8 mouse cellular contexts compared by ENCODE assay signal in the genomic region with DNA sequence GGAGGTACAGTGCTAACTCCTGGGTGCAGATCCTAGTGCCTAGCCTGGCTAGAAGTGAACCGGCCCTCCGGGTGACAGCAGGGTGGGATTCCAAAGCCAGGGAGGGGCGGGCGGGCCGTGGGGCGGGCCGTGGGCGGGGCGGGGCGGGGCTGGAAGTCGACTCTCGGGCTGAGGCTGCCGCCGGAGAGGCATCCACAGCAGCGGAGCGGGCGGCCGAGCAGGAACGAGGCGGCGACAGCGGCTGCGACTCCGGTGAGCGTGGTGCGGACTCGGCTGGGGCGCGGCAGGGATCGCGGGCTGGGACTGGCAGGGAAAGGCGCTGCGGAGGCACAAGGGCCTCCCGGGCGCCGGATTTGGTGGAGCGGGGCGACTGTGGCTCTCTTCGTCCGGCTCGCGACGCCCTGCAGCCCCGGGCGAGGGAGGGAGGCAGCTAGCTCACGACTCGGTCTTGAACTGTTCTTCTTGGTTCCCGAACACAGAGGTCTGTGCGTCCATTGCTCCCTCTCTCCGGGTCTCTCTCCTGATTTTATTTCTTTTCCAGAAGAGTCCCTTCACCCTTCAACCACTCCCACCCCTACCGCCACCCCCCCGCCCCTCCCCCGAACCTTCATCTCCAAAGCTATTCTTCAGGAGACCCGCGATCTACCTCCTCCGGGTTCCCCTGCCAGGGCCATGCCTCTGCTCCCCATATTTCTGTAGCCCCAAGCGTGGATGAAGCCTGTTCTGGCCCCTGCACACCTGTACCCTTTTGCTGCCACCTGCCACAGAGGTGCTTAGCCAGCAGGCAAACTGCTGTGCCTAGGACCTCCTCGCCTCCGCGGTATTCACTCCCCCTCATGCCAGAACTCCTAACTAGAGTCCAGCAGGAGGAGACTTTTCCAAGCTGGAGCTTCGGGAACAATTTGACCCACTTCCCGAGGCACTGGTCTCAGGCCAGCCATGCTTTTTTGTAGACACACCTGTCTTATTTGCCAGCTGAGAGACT. TPM values are rescaled to one million over a fixed set of nuclear protein-coding genes. Genes with fewer than 3 reads are reported as not detected.
DNase-seq lines count a peak whose midpoint lies in the region; TF ChIP-seq lines count a peak whose summit lies in the region.

A gene (plus strand): TSS at position 153 of the 985 bp plus-strand sequence.

- no peak within 1 kb of the TSS for H3K27ac ChIP-seq in ES-E14 (ENCODE audit: insufficient read depth, low read depth, low read length, poor library complexity, severe bottlenecking)
- H3K27ac ChIP-seq in hindbrain, embryonic 10.5 days: peak within 1 kb of the TSS; percentile 90

- peak; percentile 53 for DNase-seq in ES-E14 (ENCODE audit: low read depth, low spot score)
- DNase-seq in cerebellum, adult 8-10 months: peak; percentile 62
- peak in 1 of 2 experiments; percentile 79 for DNase-seq in frontal cortex, adult 2 months (ENCODE audit: extremely low spot score in 1 of 2, low spot score in 1 of 2)
- DNase-seq in hindbrain, embryonic 10.5 days (ENCODE audit: low spot score): peak; percentile 84
- DNase-seq in layer of hippocampus, postnatal 10 days (ENCODE audit: low spot score in 2 of 2): peak; percentile 73 to 81
- peak; percentile 82 for DNase-seq in lung, postnatal 10 days
- DNase-seq in ovary, postnatal 36 days (ENCODE audit: low spot score): peak; percentile 78
- DNase-seq in thymus, postnatal 25 days: peak; percentile 76

- peaks cover 2% of the 10 kb centered on the region; the same call in 1 of the 2 replicates for H3K36me3 ChIP-seq in ES-E14 (ENCODE audit: control insufficient read depth, insufficient read depth, low read length, poor library complexity, severe bottlenecking)
- H3K36me3 ChIP-seq in hindbrain, embryonic 10.5 days: no peaks in the 10 kb centered on the region

- H3K9me3 ChIP-seq in ES-E14 (ENCODE audit: control insufficient read depth, insufficient read depth, low read depth, low read length): no peaks in the 10 kb centered on the region
- no peaks in the 10 kb centered on the region for H3K9me3 ChIP-seq in hindbrain, embryonic 10.5 days

- peak within 1 kb of the TSS; percentile 77 for H3K9ac ChIP-seq in ES-E14 (ENCODE audit: insufficient read depth, low read depth, low read length, poor library complexity, severe bottlenecking)

- peaks cover 18% of the 10 kb centered on the region for H3K27me3 ChIP-seq in hindbrain, embryonic 10.5 days (ENCODE audit: insufficient read depth, poor library complexity, severe bottlenecking)

- H3K4me3 ChIP-seq in ES-E14 (ENCODE audit: insufficient read depth in 1 of 2, low read depth in 1 of 2, low read length in 2 of 2, poor library complexity in 1 of 2, severe bottlenecking in 1 of 2): peak within 1 kb of the TSS; percentile 92 to 96
- H3K4me3 ChIP-seq in hindbrain, embryonic 10.5 days: peak within 1 kb of the TSS; percentile 75

- peaks cover 2 to 11% of the 10 kb centered on the region in 2 experiments; a peak in 1 of 4 replicates for H3K4me1 ChIP-seq in ES-E14 (ENCODE audit: control insufficient read depth in 2 of 2, insufficient read depth in 2 of 2, low read length in 2 of 2, poor library complexity in 1 of 2)
- peaks cover 36% of the 10 kb centered on the region for H3K4me1 ChIP-seq in hindbrain, embryonic 10.5 days (replicated peaks)

- in situ Hi-C loops in ES-E14 (cut with MboI; ENCODE audit: low sequenced_read_pairs in 2 of 2, unreplicated experiment in 2 of 2): no loop called here

- WGBS in hindbrain, embryonic 10.5 days: 1% methylated on average over 62 of the region's 62 CpGs

TF ChIP-seq in ES-E14, 5 proteins besides CTCF, POLR2A, EP300 and RAD21:
- TF ChIP-seq CHD2 (IDR thresholded peaks at IDR 0.05; ENCODE audit: low read depth, low read length): no peak
- peak; percentile 28; the same call in 1 of the 2 replicates for TF ChIP-seq HCFC1 (IDR thresholded peaks at IDR 0.05; ENCODE audit: borderline replicate concordance, insufficient read depth, low read length)
- no peak for TF ChIP-seq ZNF384 (IDR thresholded peaks at IDR 0.05; ENCODE audit: low read depth, low read length)
- no peak for TF ChIP-seq MAFK (IDR thresholded peaks at IDR 0.05; ENCODE audit: insufficient read depth, low read depth, low read length)
- no peak for TF ChIP-seq ZC3H11A (IDR thresholded peaks at IDR 0.05; ENCODE audit: borderline replicate concordance, low read depth, low read length)
TF ChIP-seq in ES-E14: peak in this region for 1.

RNA-seq across cellular contexts. Expression of the gene that starts here (rescaled TPM):
- 10.1 and 11.2 TPM in 2 replicates for total RNA-seq in ES-E14 (2012; rRNA removed)
- 65.5 and 77.3 TPM in 2 replicates for polyA plus RNA-seq in frontal cortex, adult 2 months (2012; rRNA removed)
- 9.0 and 13.4 TPM in 2 replicates for polyA plus RNA-seq in hindbrain, embryonic 10.5 days (2016; fragmentation: Nextera tagmentation; extraction: Ambion mirVana)
- total RNA-seq in layer of hippocampus, postnatal 10 days (2021): 100 to 1,000 TPM; 253 to 256 TPM

Comparison
In these comparisons a context has a peak if more than half of its experiments do, and no peak if none do; other contexts are left out.
1. RNA of the gene that starts here (total RNA-seq): 253 to 256 TPM in layer of hippocampus, postnatal 10 days; 10.1 to 11.2 TPM in ES-E14; every median in the first group is over 10 times any median in the second.